Mouse (Mus musculus) intestine, embryonic 16.5 days (tissue): ENCODE data around the gene Chchd3. TPM values are rescaled to one million over a fixed set of nuclear protein-coding genes. Genes with fewer than 3 reads are reported as not detected.
A peak's percentile ranks its signal among the peaks of the same experiment; 100 is the strongest.

Source experiments
- ATAC-seq: fragments of 200-750 bp; cut with Nextera tagmentation; 2 replicates; pipeline ENCODE4 v1.8.0; 2017; ENCODE audit warnings: moderate TSS enrichment, moderate library complexity
- H3K27ac ChIP-seq: fragments of 300-500 bp; sonication (generic); 2 replicates; pipeline ENCODE4 v1.5.1; 2014; ENCODE audit warnings: mild to moderate bottlenecking, low read length
- H3K27me3 ChIP-seq: fragments of 300-500 bp; sonication (generic); replicated peaks from 2 replicates; pipeline ENCODE4 v1.6.1; 2014; ENCODE audit warnings: low read length, control low read depth, mixed read lengths; ENCODE audit not compliant: control insufficient read depth, insufficient read depth
- H3K36me3 ChIP-seq: fragments of 300-500 bp; sonication (generic); 2 replicates; pipeline ENCODE4 v1.6.1; 2014; ENCODE audit warnings: low read length, control low read depth; ENCODE audit not compliant: control insufficient read depth, insufficient read depth
- H3K4me1 ChIP-seq: fragments of 300-500 bp; sonication (generic); 2 replicates; pipeline ENCODE4 v1.6.1; 2014; ENCODE audit warnings: low read length, control low read depth, mixed read lengths; ENCODE audit not compliant: control insufficient read depth, insufficient read depth
- H3K4me2 ChIP-seq: fragments of 300-500 bp; sonication (generic); 2 replicates; pipeline ENCODE4 v1.6.1; 2014; ENCODE audit warnings: low read depth, low read length, control low read depth
- H3K4me3 ChIP-seq: fragments of 300-500 bp; sonication (generic); 2 replicates; pipeline ENCODE4 v1.5.1; 2014; ENCODE audit warnings: mild to moderate bottlenecking, low read length
- H3K9ac ChIP-seq: fragments of 300-500 bp; sonication (generic); 2 replicates; pipeline ENCODE4 v1.6.1; 2014; ENCODE audit warnings: low read depth, low read length
- H3K9me3 ChIP-seq: fragments of 300-500 bp; sonication (generic); 2 replicates; pipeline ENCODE4 v1.6.1; 2016; ENCODE audit warnings: low read length, control low read depth; ENCODE audit not compliant: control insufficient read depth
- WGBS: fragments of 180-500 bp; shearing (Covaris S2); extraction: QIAGEN DNeasy Blood & Tissue Kit; methylation state at CpG from one replicate; pipeline ENCODE4 v1.1.7; 2014; 5-methylcytosine and 5-hydroxymethylcytosine counted together
- polyA plus RNA-seq: library from polyadenylated mRNA; unstranded; fragments of >200 nt; fragmentation: Nextera tagmentation; extraction: Ambion mirVana; gene quantifications from 2 replicates; pipeline ENCODE4 v1.2.1, GENCODE M21; 2015

Gene Chchd3
- polyA plus RNA-seq, 1 experiment from 2014 or later = 164 TPM

GRCm38 (mm10) chr6:32783102-32783501 is 277.0 kb downstream of the Chchd3 start:
- H3K4me1 ChIP-seq = 0 out of 2 replicates have a peak, but pooled peaks cover 2% of the 10 kb centered on the region
- H3K4me2 ChIP-seq = no peak overlapping the region
- no peaks in the 10 kb centered on the region for H3K36me3 ChIP-seq
- no peaks in the 10 kb centered on the region for H3K27me3 ChIP-seq
- no peak overlapping the region for H3K27ac ChIP-seq
- WGBS = 80% methylated on average over 4 of the region's 4 CpGs
- H3K9me3 ChIP-seq = no peaks in the 10 kb centered on the region
- no peak overlapping the region for H3K9ac ChIP-seq
- no peak for ATAC-seq
- H3K4me3 ChIP-seq = no peak overlapping the region

GRCm38 (mm10) chr6:32780602-32781001 is 279.5 kb downstream of the Chchd3 start:
- 23% methylated on average over 11 of the region's 11 CpGs for WGBS
- Histone ChIP-seq H3K9ac (no peak overlapping the region), H3K27ac (no peak overlapping the region), H3K4me3 (no peak overlapping the region), H3K4me2 (peak overlapping the region; percentile 37; the same call in 1 of the 2 replicates), H3K36me3 (no peaks in the 10 kb centered on the region), H3K4me1 (0 out of 2 replicates have a peak, but pooled peaks cover 2% of the 10 kb centered on the region), H3K9me3 (no peaks in the 10 kb centered on the region), H3K27me3 (no peaks in the 10 kb centered on the region)
- ATAC-seq = no peak

GRCm38 (mm10) chr6:32776384-32776783 is 283.7 kb downstream of the Chchd3 start:
- Histone ChIP-seq H3K9me3 (no peaks in the 10 kb centered on the region), H3K4me2 (no peak overlapping the region), H3K9ac (no peak overlapping the region), H3K27me3 (no peaks in the 10 kb centered on the region), H3K4me3 (no peak overlapping the region), H3K4me1 (0 out of 2 replicates have a peak, but pooled peaks cover 2% of the 10 kb centered on the region), H3K27ac (no peak overlapping the region), H3K36me3 (no peaks in the 10 kb centered on the region)
- 66% methylated on average over 11 of the region's 11 CpGs for WGBS
- ATAC-seq = no peak

- ATAC-seq = no peak
- WGBS = 84% methylated on average over 10 of the region's 10 CpGs
- no peaks in the 10 kb centered on the region for H3K36me3 ChIP-seq
- H3K4me1 ChIP-seq = no peaks in the 10 kb centered on the region
- H3K9ac ChIP-seq = no peak overlapping the region
- no peak overlapping the region for H3K4me2 ChIP-seq
- no peaks in the 10 kb centered on the region for H3K27me3 ChIP-seq
- H3K9me3 ChIP-seq = no peaks in the 10 kb centered on the region
- H3K27ac ChIP-seq = no peak overlapping the region
- H3K4me3 ChIP-seq = no peak overlapping the region
Measured at GRCm38 (mm10) chr6:32754524-32754923, 305.5 kb downstream of the Chchd3 start.

GRCm38 (mm10) chr6:32749821-32750220 is 310.2 kb downstream of the Chchd3 start:
- WGBS = 95% methylated on average over 1 of the region's 1 CpGs
- Histone ChIP-seq H3K9me3 (no peaks in the 10 kb centered on the region), H3K36me3 (no peaks in the 10 kb centered on the region), H3K9ac (no peak overlapping the region), H3K27ac (no peak overlapping the region), H3K4me2 (no peak overlapping the region), H3K4me3 (no peak overlapping the region), H3K4me1 (no peaks in the 10 kb centered on the region), H3K27me3 (no peaks in the 10 kb centered on the region)
- ATAC-seq = no peak

GRCm38 (mm10) chr6:32748777-32749176 is 311.3 kb downstream of the Chchd3 start:
- H3K4me1 ChIP-seq = no peaks in the 10 kb centered on the region
- no peak overlapping the region for H3K27ac ChIP-seq
- WGBS = 69% methylated on average over 6 of the region's 6 CpGs
- no peaks in the 10 kb centered on the region for H3K36me3 ChIP-seq
- no peak overlapping the region for H3K4me3 ChIP-seq
- ATAC-seq = no peak
- no peaks in the 10 kb centered on the region for H3K9me3 ChIP-seq
- no peak overlapping the region for H3K9ac ChIP-seq
- no peak overlapping the region for H3K4me2 ChIP-seq
- no peaks in the 10 kb centered on the region for H3K27me3 ChIP-seq

GRCm38 (mm10) chr6:32747333-32747732 is 312.7 kb downstream of the Chchd3 start:
- WGBS = 73% methylated on average over 2 of the region's 2 CpGs
- ATAC-seq = no peak
- no peak overlapping the region for H3K9ac ChIP-seq

More at GRCm38 (mm10) chr6:32747333-32747732, 312.7 kb downstream of the Chchd3 start:
- no peak overlapping the region for H3K4me3 ChIP-seq
- no peak overlapping the region for H3K27ac ChIP-seq
- H3K4me2 ChIP-seq = no peak overlapping the region
- H3K27me3 ChIP-seq = no peaks in the 10 kb centered on the region
- no peaks in the 10 kb centered on the region for H3K4me1 ChIP-seq
- H3K9me3 ChIP-seq = no peaks in the 10 kb centered on the region
- no peaks in the 10 kb centered on the region for H3K36me3 ChIP-seq

Other genes starting within 250 kb of the Chchd3 start
- gene Exoc4, start 188.8 kb upstream of the Chchd3 start, polyA plus RNA-seq = 21.2 and 24.1 TPM in 2 replicates